Mouse (Mus musculus) MEL (cell line): ENCODE results near the gene Pold4. TPM values are rescaled to one million over a fixed set of nuclear protein-coding genes. Genes with fewer than 3 reads are reported as not detected.

Source experiments
- DNase-seq: peaks from one replicate; pipeline ENCODE4 v3.0.0; 2011; ENCODE audit warnings: low read depth, low spot score
- H3K27ac ChIP-seq: 2 replicates; pipeline ENCODE4 v1.5.1; 2012; ENCODE audit warnings: low read depth, mild to moderate bottlenecking, control low read depth, low read length, moderate library complexity; ENCODE audit not compliant: control insufficient read depth
- H3K27me3 ChIP-seq, 2 experiments: fragments of 150-350 bp in 1 of 2; sonication (generic) in 1 of 2; 2 replicates each; pipeline ENCODE4 v1.6.1; 2012; ENCODE audit warnings: low read length in 2 of 2, mild to moderate bottlenecking in 2 of 2, improper control_type of control experiment in 1 of 2, moderate library complexity in 1 of 2; ENCODE audit not compliant: insufficient read depth in 2 of 2, control insufficient read depth in 1 of 2
- H3K36me3 ChIP-seq, 2 experiments: 2 replicates each; pipeline ENCODE4 v1.6.1; 2012 to 2014; ENCODE audit warnings: low read length in 2 of 2, improper control_type of control experiment in 1 of 2, inconsistent platforms in 1 of 2, mild to moderate bottlenecking in 1 of 2; ENCODE audit not compliant: insufficient read depth in 2 of 2, control insufficient read depth in 1 of 2
- H3K4me1 ChIP-seq, 2 experiments: fragments of 150-350 bp in 1 of 2; sonication (generic) in 1 of 2; 2 replicates each; pipeline ENCODE4 v1.6.1; 2012; ENCODE audit warnings: low read length in 2 of 2, improper control_type of control experiment in 1 of 2, mild to moderate bottlenecking in 1 of 2; ENCODE audit not compliant: insufficient read depth in 2 of 2, control insufficient read depth in 1 of 2
- H3K4me3 ChIP-seq, 2 experiments: fragments of 150-350 bp in 1 of 2; sonication (generic) in 1 of 2; 2 replicates each; pipeline ENCODE4 v1.5.1; 2012; ENCODE audit warnings: low read depth in 2 of 2, low read length in 2 of 2, mild to moderate bottlenecking in 2 of 2, moderate library complexity in 2 of 2, control low read depth in 1 of 2, improper control_type of control experiment in 1 of 2; ENCODE audit not compliant: control insufficient read depth in 1 of 2, insufficient read depth in 1 of 2
- H3K79me2 ChIP-seq: 2 replicates; pipeline ENCODE4 v1.6.1; 2012; ENCODE audit warnings: mild to moderate bottlenecking, low read length, moderate library complexity; ENCODE audit not compliant: control insufficient read depth, poor library complexity, insufficient read depth
- H3K9ac ChIP-seq: 2 replicates; pipeline ENCODE4 v1.6.1; 2012; ENCODE audit warnings: low read depth, mild to moderate bottlenecking, control low read depth, low read length, moderate library complexity; ENCODE audit not compliant: control insufficient read depth, poor library complexity, severe bottlenecking
- H3K9me3 ChIP-seq: fragments of 150-350 bp; sonication (generic); replicated peaks from 2 replicates; pipeline ENCODE4 v1.6.1; 2012; ENCODE audit warnings: mild to moderate bottlenecking, low read length, improper control_type of control experiment, moderate library complexity; ENCODE audit not compliant: insufficient read depth
- BHLHE40 ChIP-seq: IDR thresholded peaks from 2 replicates; pipeline ENCODE4 v1.6.1; 2012; ENCODE audit warnings: low read depth, mild to moderate bottlenecking, inconsistent platforms, low read length, improper control_type of control experiment, borderline replicate concordance
- CTCF ChIP-seq, 3 experiments: IDR thresholded peaks in 2 of 3; conservative IDR thresholded peaks in 1 of 3; 2 replicates each; pipeline ENCODE4 v1.5.1; 2011 to 2012; ENCODE audit warnings: low read length in 3 of 3, low read depth in 2 of 3, mild to moderate bottlenecking in 2 of 3, improper control_type of control experiment in 1 of 3, inconsistent platforms in 1 of 3, mixed read lengths in 1 of 3, moderate library complexity in 1 of 3; ENCODE audit not compliant: control insufficient read depth in 1 of 3, insufficient read depth in 1 of 3, poor library complexity in 1 of 3, severe bottlenecking in 1 of 3
- E2F4 ChIP-seq: IDR thresholded peaks from 2 replicates; pipeline ENCODE4 v1.6.1; 2011; ENCODE audit warnings: low read depth, low read length, improper control_type of control experiment, borderline replicate concordance
- GABPA ChIP-seq: IDR thresholded peaks from 2 replicates; pipeline ENCODE4 v1.6.1; 2012; ENCODE audit warnings: low read depth, mild to moderate bottlenecking, inconsistent platforms, low read length, improper control_type of control experiment, moderate library complexity
- GATA1 ChIP-seq: IDR thresholded peaks from 2 replicates; pipeline ENCODE4 v1.6.1; 2011; ENCODE audit warnings: low read depth, low read length, improper control_type of control experiment
- HCFC1 ChIP-seq: IDR thresholded peaks from 2 replicates; pipeline ENCODE4 v1.6.1; 2012; ENCODE audit warnings: low read depth, mild to moderate bottlenecking, inconsistent platforms, low read length, improper control_type of control experiment, moderate library complexity
- KAT2A ChIP-seq: conservative IDR thresholded peaks from 2 replicates; pipeline ENCODE4 v1.6.1; 2012; ENCODE audit warnings: low read depth, low read length, improper control_type of control experiment, inconsistent platforms
- MAX ChIP-seq: IDR thresholded peaks from 2 replicates; pipeline ENCODE4 v1.6.1; 2011; ENCODE audit warnings: low read length, improper control_type of control experiment
- MXI1 ChIP-seq: IDR thresholded peaks from 2 replicates; pipeline ENCODE4 v1.6.1; 2011; ENCODE audit warnings: mild to moderate bottlenecking, low read depth, low read length, improper control_type of control experiment
- NRF1 ChIP-seq: IDR thresholded peaks from 2 replicates; pipeline ENCODE4 v1.6.1; 2014; ENCODE audit warnings: low read depth, mild to moderate bottlenecking, inconsistent platforms, low read length, improper control_type of control experiment, moderate library complexity; ENCODE audit not compliant: poor library complexity, insufficient read depth, severe bottlenecking
- POLR2AphosphoS5 ChIP-seq: IDR thresholded peaks from 2 replicates; pipeline ENCODE4 v1.6.1; 2012; ENCODE audit warnings: low read depth, borderline replicate concordance, mild to moderate bottlenecking, inconsistent platforms, low read length, moderate library complexity, mixed read lengths
- RAD21 ChIP-seq: IDR thresholded peaks from 2 replicates; pipeline ENCODE4 v1.6.1; 2011; ENCODE audit warnings: mild to moderate bottlenecking, low read depth, low read length, improper control_type of control experiment
- SIN3A ChIP-seq: IDR thresholded peaks from 2 replicates; pipeline ENCODE4 v1.6.1; 2012; ENCODE audit warnings: low read length, improper control_type of control experiment, inconsistent platforms
- SMC3 ChIP-seq: IDR thresholded peaks from 2 replicates; pipeline ENCODE4 v1.6.1; 2011; ENCODE audit warnings: low read depth, low read length, improper control_type of control experiment
- ZC3H11A ChIP-seq: IDR thresholded peaks from 2 replicates; pipeline ENCODE4 v1.6.1; 2012; ENCODE audit warnings: low read depth, mild to moderate bottlenecking, inconsistent platforms, low read length, improper control_type of control experiment
- ZKSCAN1 ChIP-seq: IDR thresholded peaks from 2 replicates; pipeline ENCODE4 v1.6.1; 2012; ENCODE audit warnings: low read depth, mild to moderate bottlenecking, inconsistent platforms, low read length, improper control_type of control experiment, moderate library complexity
- ZNF384 ChIP-seq: IDR thresholded peaks from 2 replicates; pipeline ENCODE4 v1.6.1; 2012; ENCODE audit warnings: low read depth, mild to moderate bottlenecking, inconsistent platforms, low read length, improper control_type of control experiment
- polyA plus RNA-seq, 2 experiments: library from polyadenylated mRNA; stranded (reverse) in 1 of 2; unstranded in 1 of 2; fragments of >175 nt in 1 of 2; fragments of >200 nt in 1 of 2; gene quantifications; 2 replicates each; pipeline versions ENCODE4 v1.2.1 to v1.2.4; 2012; ENCODE audit warnings: low replicate concordance in 2 of 2, low read depth in 1 of 2; ENCODE audit not compliant: insufficient read length in 2 of 2, insufficient read depth in 1 of 2, missing spikeins in 1 of 2
- total RNA-seq: library from RNA; depleted of rRNA; stranded (reverse); fragments of 300-350 nt; gene quantifications from 2 replicates; pipeline ENCODE4 v1.2.3, GENCODE M21; 2012

The Pold4 gene
- total and polyA plus RNA-seq, 3 experiments = 18.5 to 40.4 TPM; not detected in 1

- TF ChIP-seq GATA1 (no peak), MXI1 (0 out of 2 replicates have a peak, but pooled peaks have one; percentile 21), ZC3H11A (peak; percentile 94), NRF1 (no peak), ZKSCAN1 (no peak), SMC3 (peak; percentile 94), HCFC1 (0 out of 2 replicates have a peak, but pooled peaks have one; percentile 22), SIN3A (peak; percentile 47; the same call in 1 of the 2 replicates), RAD21 (peak; percentile 96), MAX (no peak), CTCF (IDR thresholded peaks at IDR 0.05 in 2 of 3, conservative IDR thresholded peaks at IDR 0.05 in 1 of 3; ENCODE audit: control insufficient read depth in 1 of 3, insufficient read depth in 1 of 3, low read depth in 2 of 3, low read length in 3 of 3, poor library complexity in 1 of 3, severe bottlenecking in 1 of 3) (peak; percentile 93 to 97 (median 95)), BHLHE40 (0 out of 2 replicates have a peak, but pooled peaks have one; percentile 11)
- TF ChIP-seq, all 39 proteins: peak for 8
- no peaks in the 10 kb centered on the region; the same call in 1 of the 2 replicates for H3K79me2 ChIP-seq
- H3K4me3 ChIP-seq = no peak overlapping the region
- H3K36me3 ChIP-seq = peaks cover 0 to 21% of the 10 kb centered on the region in 2 experiments; a peak in 2 of 4 replicates
- no peak overlapping the region for H3K9ac ChIP-seq
- H3K4me1 ChIP-seq = peaks cover 7 to 29% of the 10 kb centered on the region in 2 experiments
- no peak overlapping the region for H3K27ac ChIP-seq
- peak; percentile 73 for DNase-seq
- no peaks in the 10 kb centered on the region for H3K9me3 ChIP-seq
- H3K27me3 ChIP-seq = peaks cover 0 to 2% of the 10 kb centered on the region in 2 experiments; a peak in 1 of 4 replicates
These were observed 24.7 kb upstream of the Pold4 start for GRCm38 (mm10) chr19:4206971-4207370.

DNA sequence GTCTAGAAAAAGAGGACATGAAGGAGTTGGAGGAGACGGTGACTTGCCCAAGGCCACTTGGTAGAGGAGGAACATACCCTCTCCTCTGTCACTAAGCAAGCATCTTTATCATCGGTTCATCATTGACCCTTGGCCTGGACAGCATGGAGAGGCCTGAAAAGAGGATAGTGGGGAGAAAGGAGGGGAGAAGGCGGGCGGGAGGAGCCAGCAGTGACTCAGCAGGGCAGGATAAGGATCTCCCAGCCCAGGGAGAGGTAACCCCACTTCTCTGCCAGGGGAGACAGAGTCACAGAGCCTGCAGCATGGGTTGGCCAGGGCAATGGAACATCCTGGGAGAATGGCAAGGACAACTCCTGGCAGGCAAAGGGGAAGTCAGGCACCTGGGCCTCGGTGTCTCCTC, 23.1 kb upstream of the Pold4 start:
- H3K4me1 ChIP-seq = peaks cover 2 to 25% of the 10 kb centered on the region in 2 experiments
- no peak overlapping the region for H3K9ac ChIP-seq
- TF ChIP-seq GABPA (no peak; the same call in 1 of the 2 replicates), POLR2AphosphoS5 (no peak), BHLHE40 (no peak), ZNF384 (no peak), KAT2A (no peak), ZC3H11A (no peak), ZKSCAN1 (no peak), E2F4 (no peak), CTCF (IDR thresholded peaks at IDR 0.05 in 2 of 3, conservative IDR thresholded peaks at IDR 0.05 in 1 of 3; ENCODE audit: control insufficient read depth in 1 of 3, insufficient read depth in 1 of 3, low read depth in 2 of 3, low read length in 3 of 3, poor library complexity in 1 of 3, severe bottlenecking in 1 of 3) (no peak), SMC3 (no peak)
- H3K79me2 ChIP-seq = no peaks in the 10 kb centered on the region; the same call in 1 of the 2 replicates
- H3K27ac ChIP-seq = no peak overlapping the region
- H3K9me3 ChIP-seq = no peaks in the 10 kb centered on the region
- H3K27me3 ChIP-seq = peaks cover 0 to 5% of the 10 kb centered on the region in 2 experiments; a peak in 2 of 4 replicates
- DNase-seq = no peak
- no peak overlapping the region for H3K4me3 ChIP-seq
- peaks cover 0 to 11% of the 10 kb centered on the region in 2 experiments; a peak in 1 of 4 replicates for H3K36me3 ChIP-seq
